Mouse (Mus musculus) neural tube, embryonic 14.5 days (tissue): ENCODE data around the gene C1ql4. TPM values are rescaled to one million over a fixed set of nuclear protein-coding genes. Genes with fewer than 3 reads are reported as not detected.

ENCODE experiments used
- ATAC-seq: fragments of 200-750 bp; cut with Nextera tagmentation; 2 replicates; pipeline ENCODE4 v1.8.0; 2017; ENCODE audit warnings: low read depth, mild to moderate bottlenecking, moderate TSS enrichment, moderate library complexity
- H3K27ac ChIP-seq: fragments of 300-500 bp; sonication (generic); 2 replicates; pipeline ENCODE4 v1.5.1; 2014; ENCODE audit warnings: low read depth, mild to moderate bottlenecking, control low read depth, low read length, moderate library complexity, mixed read lengths
- H3K27me3 ChIP-seq: fragments of 300-500 bp; sonication (generic); 2 replicates; pipeline ENCODE4 v1.6.1; 2014; ENCODE audit warnings: low read length; ENCODE audit not compliant: control insufficient read depth, insufficient read depth
- H3K36me3 ChIP-seq: fragments of 300-500 bp; sonication (generic); 2 replicates; pipeline ENCODE4 v1.6.1; 2014; ENCODE audit warnings: low read length, mixed read lengths; ENCODE audit not compliant: control insufficient read depth, insufficient read depth
- H3K4me1 ChIP-seq: fragments of 300-500 bp; sonication (generic); 2 replicates; pipeline ENCODE4 v1.6.1; 2014; ENCODE audit warnings: low read length; ENCODE audit not compliant: control insufficient read depth, insufficient read depth
- H3K4me2 ChIP-seq: fragments of 300-500 bp; sonication (generic); 2 replicates; pipeline ENCODE4 v1.6.1; 2014; ENCODE audit warnings: mild to moderate bottlenecking, low read depth, low read length, control low read depth
- H3K4me3 ChIP-seq: fragments of 300-500 bp; sonication (generic); 2 replicates; pipeline ENCODE4 v1.5.1; 2014; ENCODE audit warnings: low read depth, low read length, control low read depth, mixed read lengths
- H3K9ac ChIP-seq: fragments of 300-500 bp; sonication (generic); replicated peaks from 2 replicates; pipeline ENCODE4 v1.6.1; 2014; ENCODE audit warnings: low read depth, mild to moderate bottlenecking, control low read depth, low read length, mixed read lengths
- H3K9me3 ChIP-seq: fragments of 300-500 bp; sonication (generic); 2 replicates; pipeline ENCODE4 v1.6.1; 2016; ENCODE audit warnings: low read length; ENCODE audit not compliant: control insufficient read depth
- WGBS: fragments of 180-500 bp; shearing (Covaris S2); extraction: QIAGEN DNeasy Blood & Tissue Kit; methylation state at CpG from one replicate; pipeline ENCODE4 v1.1.7; 2014; 5-methylcytosine and 5-hydroxymethylcytosine counted together
- polyA plus RNA-seq: library from polyadenylated mRNA; unstranded; fragments of >200 nt; fragmentation: Nextera tagmentation; extraction: Ambion mirVana; gene quantifications from 2 replicates; pipeline ENCODE4 v1.2.1, GENCODE M21; 2014

Gene C1ql4
- polyA plus RNA-seq, 1 experiment from 2014 or later: 3.6 TPM

GRCm38 (mm10) chr15:99107866-99108265, 20.2 kb upstream of the C1ql4 start:
- Histone ChIP-seq H3K9ac (no peak overlapping the region), H3K27me3 (no peaks in the 10 kb centered on the region), H3K27ac (no peak overlapping the region), H3K9me3 (no peaks in the 10 kb centered on the region), H3K36me3 (no peaks in the 10 kb centered on the region), H3K4me3 (no peak overlapping the region), H3K4me1 (no peaks in the 10 kb centered on the region), H3K4me2 (no peak overlapping the region)
- no peak for ATAC-seq
- whole genome bisulfite sequencing: 79% methylated on average over 3 of the region's 3 CpGs

GRCm38 (mm10) chr15:99105238-99105637, 17.6 kb upstream of the C1ql4 start:
- 35% methylated on average over 7 of the region's 7 CpGs for WGBS
- Histone ChIP-seq H3K4me3 (no peak overlapping the region), H3K4me2 (no peak overlapping the region), H3K4me1 (no peaks in the 10 kb centered on the region), H3K27ac (no peak overlapping the region), H3K9ac (no peak overlapping the region), H3K9me3 (no peaks in the 10 kb centered on the region), H3K27me3 (no peaks in the 10 kb centered on the region), H3K36me3 (no peaks in the 10 kb centered on the region)
- ATAC-seq: no peak

DNA sequence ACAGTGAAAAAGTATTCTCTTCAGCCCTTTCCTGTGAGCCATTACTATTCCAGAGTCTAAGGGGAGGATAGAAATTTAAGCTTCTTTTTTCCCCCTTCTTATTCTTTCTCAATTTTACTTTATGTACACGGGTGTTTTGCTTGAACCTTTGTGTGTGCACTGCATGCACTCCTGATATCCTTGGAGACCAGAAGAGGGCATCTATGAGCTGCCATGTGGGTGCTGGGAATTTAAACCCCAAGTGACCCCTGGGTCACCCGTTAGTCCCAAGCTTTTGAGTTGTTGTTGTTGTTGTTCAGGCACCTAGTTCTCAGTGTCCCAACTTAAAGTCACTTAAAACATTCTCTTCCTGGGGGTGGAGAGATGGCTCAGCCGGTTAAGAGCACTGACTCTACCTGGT, 12.4 kb upstream of the C1ql4 start:
- Histone ChIP-seq H3K9ac (no peak overlapping the region), H3K27me3 (peaks cover 16% of the 10 kb centered on the region), H3K9me3 (no peaks in the 10 kb centered on the region), H3K4me3 (no peak overlapping the region), H3K4me1 (peaks cover 22% of the 10 kb centered on the region), H3K27ac (no peak overlapping the region), H3K36me3 (no peaks in the 10 kb centered on the region), H3K4me2 (no peak overlapping the region)
- 53% methylated on average over 3 of the region's 3 CpGs for WGBS
- ATAC-seq: no peak

DNA sequence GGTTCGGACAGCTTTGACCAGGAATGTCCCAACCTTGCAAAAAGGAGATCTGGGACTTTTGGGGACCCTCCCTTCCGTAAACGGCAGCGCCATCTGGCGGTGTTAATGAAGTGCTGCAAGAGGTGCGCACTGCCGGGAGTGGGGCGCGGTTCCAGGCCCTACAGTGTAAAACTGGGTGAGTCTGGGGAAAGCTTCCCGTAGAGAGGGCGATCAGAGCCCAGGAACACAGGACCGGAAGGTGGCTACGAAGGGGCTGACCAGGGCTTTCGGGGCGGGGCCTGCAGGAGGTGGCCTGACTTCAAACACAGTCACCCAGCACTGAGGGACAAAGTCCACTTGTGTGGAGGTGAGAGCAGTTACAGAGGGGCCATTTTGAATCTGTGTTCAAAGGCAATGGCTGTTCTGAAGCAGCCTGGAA, 11.5 kb upstream of the C1ql4 start:
- Histone ChIP-seq H3K36me3 (no peaks in the 10 kb centered on the region), H3K27me3 (peaks cover 20% of the 10 kb centered on the region), H3K4me1 (peaks cover 24% of the 10 kb centered on the region), H3K27ac (no peak overlapping the region), H3K4me2 (0 out of 2 replicates have a peak overlapping the region, but pooled peaks have one; percentile 4), H3K9me3 (no peaks in the 10 kb centered on the region), H3K4me3 (no peak overlapping the region), H3K9ac (no peak overlapping the region)
- under 1% methylated on average over 15 of the region's 15 CpGs for WGBS
- peak; percentile 16; the same call in 1 of the 2 replicates for ATAC-seq

- 4% methylated on average over 9 of the region's 9 CpGs for WGBS
- Histone ChIP-seq H3K4me2 (peak overlapping the region; percentile 66), H3K36me3 (no peaks in the 10 kb centered on the region), H3K27ac (no peak overlapping the region), H3K9ac (0 out of 2 replicates have a peak overlapping the region, but pooled peaks have one; percentile 4), H3K4me3 (peak overlapping the region; percentile 11), H3K4me1 (peaks cover 30% of the 10 kb centered on the region), H3K9me3 (no peaks in the 10 kb centered on the region), H3K27me3 (peaks cover 20% of the 10 kb centered on the region)
- ATAC-seq: no peak
Observed at GRCm38 (mm10) chr15:99098493-99098861, 10.9 kb upstream of the C1ql4 start.

GRCm38 (mm10) chr15:99097840-99098492, 10.3 kb upstream of the C1ql4 start:
- peaks cover 20% of the 10 kb centered on the region for H3K27me3 ChIP-seq
- WGBS: under 1% methylated on average over 38 of the region's 39 CpGs
- no peaks in the 10 kb centered on the region for H3K9me3 ChIP-seq
- H3K27ac ChIP-seq: no peak overlapping the region
- no peak for ATAC-seq
- peak overlapping the region; percentile 11 for H3K4me3 ChIP-seq
- no peaks in the 10 kb centered on the region for H3K36me3 ChIP-seq
- H3K4me1 ChIP-seq: peaks cover 31% of the 10 kb centered on the region
- peak overlapping the region; percentile 66 for H3K4me2 ChIP-seq
- 0 out of 2 replicates have a peak overlapping the region, but pooled peaks have one; percentile 4 for H3K9ac ChIP-seq

GRCm38 (mm10) chr15:99096831-99097500, 9.3 kb upstream of the C1ql4 start:
- peaks cover 20% of the 10 kb centered on the region for H3K27me3 ChIP-seq
- peak; percentile 7; the same call in 1 of the 2 replicates for ATAC-seq
- H3K4me2 ChIP-seq: peak overlapping the region; percentile 66
- no peaks in the 10 kb centered on the region for H3K36me3 ChIP-seq
- H3K27ac ChIP-seq: no peak overlapping the region
- H3K9ac ChIP-seq: peak overlapping the region; percentile 12; the same call in 1 of the 2 replicates
- H3K4me3 ChIP-seq: peak overlapping the region; percentile 31
- no peaks in the 10 kb centered on the region for H3K9me3 ChIP-seq
- H3K4me1 ChIP-seq: peaks cover 31% of the 10 kb centered on the region
- WGBS: under 1% methylated on average over 48 of the region's 58 CpGs

DNA sequence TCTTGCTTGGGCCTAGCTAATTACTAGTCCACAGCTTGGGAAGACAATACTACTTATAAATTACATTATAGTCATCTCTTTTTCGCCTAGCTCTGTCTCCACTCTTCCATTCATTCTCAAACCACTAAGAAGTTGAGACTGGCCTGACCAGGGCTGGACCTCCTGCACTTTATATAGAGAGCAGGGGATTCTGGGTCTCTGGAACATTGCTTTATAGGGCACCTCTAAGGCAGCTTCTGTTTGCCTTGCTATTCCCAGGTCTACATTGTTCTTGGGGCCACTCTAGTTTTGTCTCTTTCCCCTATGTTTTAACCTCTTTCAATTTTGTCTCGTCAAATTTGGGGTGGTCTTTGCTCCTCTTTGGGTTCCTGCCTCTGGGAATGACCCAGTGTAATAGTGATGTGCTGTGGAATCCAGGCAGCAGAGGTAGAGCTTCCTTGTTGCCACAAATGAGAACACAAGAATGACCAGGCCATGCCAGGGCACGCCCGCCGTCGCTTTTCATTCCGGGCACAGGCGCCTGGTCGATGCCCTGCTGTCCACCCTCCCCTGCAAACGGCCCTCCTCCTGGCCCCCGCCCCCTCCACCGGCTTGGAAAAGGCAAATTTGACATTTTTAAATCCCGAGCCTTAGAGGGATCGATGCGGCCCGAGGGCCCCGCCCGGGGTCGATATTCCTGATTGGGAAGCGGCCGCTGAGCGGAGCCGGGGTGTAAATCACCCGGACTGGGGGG, 8.6 kb upstream of the C1ql4 start:
- Histone ChIP-seq H3K36me3 (no peaks in the 10 kb centered on the region), H3K9me3 (no peaks in the 10 kb centered on the region), H3K4me3 (peak overlapping the region; percentile 31), H3K27me3 (peaks cover 20% of the 10 kb centered on the region), H3K9ac (no peak overlapping the region; the same call in 1 of the 2 replicates), H3K4me1 (peaks cover 31% of the 10 kb centered on the region), H3K27ac (no peak overlapping the region), H3K4me2 (peak overlapping the region; percentile 66)
- no peak for ATAC-seq
- WGBS: 3% methylated on average over 24 of the region's 24 CpGs
